Mouse (Mus musculus) lung, postnatal 0 days (tissue): ENCODE results near the gene Ctdspl2.

Experiments
- CTCF ChIP-seq: IDR thresholded peaks from 2 replicates; pipeline ENCODE4 v1.5.1; 2016; ENCODE audit warnings: antibody characterized with exemption, mild to moderate bottlenecking
- EP300 ChIP-seq: IDR thresholded peaks from 2 replicates; pipeline ENCODE4 v1.6.1; 2016; ENCODE audit warnings: antibody characterized with exemption, mild to moderate bottlenecking, control low read depth

DNA sequence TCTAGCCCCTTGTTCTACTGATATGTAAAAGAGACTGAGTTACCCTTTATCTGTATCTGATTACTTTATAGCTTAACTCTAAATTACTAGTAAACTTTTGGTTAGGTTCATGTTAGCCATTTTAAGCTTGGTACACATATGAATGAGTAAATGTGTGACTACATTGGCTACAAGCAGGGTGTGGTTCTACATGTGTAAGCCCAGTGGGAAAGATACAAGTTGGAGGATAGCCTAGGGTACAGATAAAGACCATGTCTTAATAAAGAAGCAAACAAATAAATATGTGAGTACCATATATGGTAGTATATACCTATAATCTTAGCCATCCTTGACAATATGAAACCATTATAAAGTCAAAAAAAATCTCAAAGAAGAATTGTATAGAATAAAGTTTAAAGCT, 88.1 kb downstream of the Ctdspl2 start:
- TF ChIP-seq CTCF (no peak), EP300 (no peak)
